Mouse (Mus musculus) lung, postnatal 0 days (tissue): ENCODE results near the gene Skint11. TPM values are rescaled to one million over a fixed set of nuclear protein-coding genes. Genes with fewer than 3 reads are reported as not detected.
"Not testable (repeated sequence)": the region's sequence is repeated elsewhere in the genome, so short reads cannot be mapped to it uniquely, and the experiment has no call there.

Experiments
- ATAC-seq: fragments of 200-750 bp; cut with Nextera tagmentation; 2 replicates; pipeline ENCODE4 v1.8.0; 2017; ENCODE audit warnings: moderate library complexity
- DNase-seq: peaks from one replicate; pipeline ENCODE4 v3.0.0-alpha.2; 2016; ENCODE audit warnings: low spot score
- H3K27ac ChIP-seq: fragments of 300-500 bp; sonication (generic); 2 replicates; pipeline ENCODE4 v1.5.1; 2014; ENCODE audit warnings: antibody characterized with exemption, mild to moderate bottlenecking, low read length, mixed read lengths
- H3K27me3 ChIP-seq: fragments of 300-500 bp; sonication (generic); replicated peaks from 2 replicates; pipeline ENCODE4 v1.6.1; 2014; ENCODE audit warnings: low read length, mixed read lengths; ENCODE audit not compliant: insufficient read depth
- H3K36me3 ChIP-seq: fragments of 300-500 bp; sonication (generic); 2 replicates; pipeline ENCODE4 v1.6.1; 2014; ENCODE audit warnings: low read length, mixed read lengths; ENCODE audit not compliant: insufficient read depth
- H3K4me1 ChIP-seq: fragments of 300-500 bp; sonication (generic); 2 replicates; pipeline ENCODE4 v1.6.1; 2014; ENCODE audit warnings: antibody characterized with exemption, low read depth, low read length, mixed read lengths; ENCODE audit not compliant: insufficient read depth
- H3K4me2 ChIP-seq: fragments of 300-500 bp; sonication (generic); replicated peaks from 2 replicates; pipeline ENCODE4 v1.6.1; 2014; ENCODE audit warnings: low read depth, mild to moderate bottlenecking, low read length, moderate library complexity, mixed read lengths
- H3K4me3 ChIP-seq: fragments of 300-500 bp; sonication (generic); 2 replicates; pipeline ENCODE4 v1.5.1; 2014; ENCODE audit warnings: low read depth, low read length
- H3K9ac ChIP-seq: fragments of 300-500 bp; sonication (generic); replicated peaks from 2 replicates; pipeline ENCODE4 v1.6.1; 2014; ENCODE audit warnings: low read depth, mild to moderate bottlenecking
- H3K9me3 ChIP-seq: fragments of 300-500 bp; sonication (generic); 2 replicates; pipeline ENCODE4 v1.6.1; 2016; ENCODE audit warnings: low read length, mixed read lengths
- CTCF ChIP-seq: IDR thresholded peaks from 2 replicates; pipeline ENCODE4 v1.5.1; 2016; ENCODE audit warnings: antibody characterized with exemption, mild to moderate bottlenecking
- EP300 ChIP-seq: IDR thresholded peaks from 2 replicates; pipeline ENCODE4 v1.6.1; 2016; ENCODE audit warnings: antibody characterized with exemption, mild to moderate bottlenecking, control low read depth
- WGBS: fragments of 180-500 bp; shearing (Covaris S2); extraction: QIAGEN DNeasy Blood & Tissue Kit; methylation state at CpG from one replicate; pipeline ENCODE4 v1.1.7; 2014; 5-methylcytosine and 5-hydroxymethylcytosine counted together
- polyA plus RNA-seq: library from polyadenylated mRNA; unstranded; fragments of >200 nt; fragmentation: Nextera tagmentation; extraction: Ambion mirVana; gene quantifications from 2 replicates; pipeline ENCODE4 v1.2.1, GENCODE M21; 2015

The Skint11 gene
- polyA plus RNA-seq, result not detected in 2 replicates

DNA sequence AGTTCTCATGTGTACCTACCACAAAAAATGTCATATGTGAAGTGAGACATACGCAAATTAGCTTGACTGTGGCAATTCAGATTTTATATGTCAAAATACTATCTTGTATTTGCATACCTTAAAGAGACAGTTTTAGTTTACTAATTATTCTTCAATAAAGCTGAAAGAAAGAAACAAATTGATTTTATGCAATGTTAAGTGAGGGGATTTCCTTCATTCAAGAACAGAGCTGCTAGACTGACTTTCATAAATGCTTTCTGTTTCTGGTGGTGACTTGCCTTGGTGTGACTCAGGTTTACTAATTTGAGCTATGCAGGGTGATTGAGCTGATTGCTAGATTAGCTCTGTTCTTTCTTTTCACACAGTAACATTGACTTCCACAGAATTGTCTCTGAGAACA, at the start of gene Skint11:
Skint11 (plus strand) TSS at position 301 of the 400 bp plus-strand sequence.
- no peak within 1 kb of the TSS for H3K27ac ChIP-seq
- H3K36me3 ChIP-seq, result no peaks in the 10 kb centered on the region
- 69% methylated on average over 1 of the region's 1 CpGs for WGBS
- TF ChIP-seq EP300 (no peak), CTCF (no peak)
- no peak within 1 kb of the TSS for H3K4me3 ChIP-seq
- ATAC-seq (no peak), DNase-seq (no peak)
- H3K27me3 ChIP-seq, result no peaks in the 10 kb centered on the region
- no peaks in the 10 kb centered on the region for H3K4me1 ChIP-seq
- H3K9ac ChIP-seq, result no peak within 1 kb of the TSS
- H3K4me2 ChIP-seq, result no peak within 1 kb of the TSS
- H3K9me3 ChIP-seq, result no peaks in the 10 kb centered on the region

- no peak for ATAC-seq
- no peaks in the 10 kb centered on the region for H3K9me3 ChIP-seq
- TF ChIP-seq EP300 (no peak), CTCF (no peak)
- H3K4me3 ChIP-seq, result no peak overlapping the region
- H3K4me2 ChIP-seq, result no peak overlapping the region
- H3K9ac ChIP-seq, result no peak overlapping the region
- no peaks in the 10 kb centered on the region for H3K4me1 ChIP-seq
- no peaks in the 10 kb centered on the region for H3K27me3 ChIP-seq
- H3K36me3 ChIP-seq, result no peaks in the 10 kb centered on the region
- H3K27ac ChIP-seq, result no peak overlapping the region
- no peak for DNase-seq
Measured at GRCm38 (mm10) chr4:114161149-114161548, 2.0 kb upstream of the Skint11 start.

DNA sequence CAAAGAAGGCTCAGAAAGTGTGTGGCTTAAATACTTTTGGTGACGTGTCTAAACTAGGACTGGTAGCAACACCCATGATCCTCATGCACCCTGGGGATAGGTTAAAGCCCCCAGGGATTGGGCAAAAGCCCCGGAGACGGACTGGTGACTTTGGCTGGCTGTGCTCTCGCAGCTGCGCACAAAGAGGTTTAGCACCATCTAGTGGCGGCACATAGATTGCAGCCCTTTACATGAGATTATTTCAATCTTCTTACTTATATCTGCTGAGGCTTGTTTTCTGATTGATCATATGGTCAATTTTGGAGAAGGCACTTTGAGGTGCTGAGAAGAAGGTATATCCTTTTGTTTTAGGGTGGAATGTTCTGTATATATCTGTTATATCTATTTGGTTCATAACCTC, 9.7 kb downstream of the Skint11 start:
- H3K27me3 ChIP-seq, H3K9ac ChIP-seq, ATAC-seq, H3K4me1 ChIP-seq, DNase-seq, H3K4me3 ChIP-seq, H3K36me3 ChIP-seq, H3K4me2 ChIP-seq, H3K9me3 ChIP-seq, H3K27ac ChIP-seq: not testable (repeated sequence)
- peak; percentile 20; the same call in 1 of the 2 replicates for TF ChIP-seq CTCF
- 19% methylated on average over 5 of the region's 6 CpGs for WGBS

DNA sequence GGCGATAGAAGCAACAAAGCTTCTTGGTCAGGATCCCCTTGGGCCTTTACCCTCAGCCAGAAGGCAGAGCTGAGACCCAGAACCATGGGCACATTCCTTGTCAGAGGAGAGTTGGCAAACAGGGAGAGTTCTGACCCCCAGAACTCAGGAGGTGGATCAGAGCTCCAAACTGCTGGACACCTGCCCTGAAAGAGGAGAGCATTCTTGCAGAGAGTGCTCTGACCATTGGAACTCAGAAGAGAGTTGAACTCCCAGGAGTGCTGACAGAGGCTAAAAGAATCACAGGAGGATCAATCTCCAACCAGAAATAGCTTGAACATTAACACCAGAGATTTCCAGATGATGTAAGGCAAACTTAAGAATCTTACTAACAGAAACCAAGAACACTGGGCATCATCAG, 93.7 kb downstream of the Skint11 start:
- ATAC-seq, H3K4me1 ChIP-seq, H3K4me3 ChIP-seq, H3K9me3 ChIP-seq, H3K27me3 ChIP-seq, H3K36me3 ChIP-seq, H3K27ac ChIP-seq, H3K4me2 ChIP-seq, H3K9ac ChIP-seq, DNase-seq: not testable (repeated sequence)
- 48% methylated on average over 1 of the region's 1 CpGs for WGBS

Other genes with a start within 250 kb of the Skint11 start
- gene Skint5, start 163.9 kb upstream of the Skint11 start, polyA plus RNA-seq, result not detected in 2 replicates
- gene Trabd2b, start 243.3 kb downstream of the Skint11 start, polyA plus RNA-seq, result 2.4 and 3.4 TPM in 2 replicates